Mouse (Mus musculus) erythroblast, embryonic 14.5 days (primary cell): ENCODE measurements around the gene Tdrd7. TPM values are rescaled to one million over a fixed set of nuclear protein-coding genes. Genes with fewer than 3 reads are reported as not detected.

Experiments used
- H3K27me3 ChIP-seq: 2 replicates; pipeline ENCODE4 v1.6.1; 2012; ENCODE audit warnings: inconsistent platforms; ENCODE audit not compliant: control insufficient read depth
- H3K36me3 ChIP-seq: 2 replicates; pipeline ENCODE4 v1.6.1; 2012; ENCODE audit warnings: mild to moderate bottlenecking, inconsistent platforms; ENCODE audit not compliant: control insufficient read depth
- H3K4me1 ChIP-seq: 2 replicates; pipeline ENCODE4 v1.6.1; 2012; ENCODE audit warnings: inconsistent platforms; ENCODE audit not compliant: control insufficient read depth
- H3K4me3 ChIP-seq: replicated peaks from 2 replicates; pipeline ENCODE3; 2012; ENCODE audit warnings: moderate library complexity, mild to moderate bottlenecking, inconsistent platforms
- H3K9me3 ChIP-seq: 2 replicates; pipeline ENCODE4 v1.6.1; 2012; ENCODE audit warnings: low read length, inconsistent platforms, mixed read lengths; ENCODE audit not compliant: control insufficient read depth
- GATA1 ChIP-seq: IDR thresholded peaks from 2 replicates; pipeline ENCODE4 v1.6.1; 2012; ENCODE audit warnings: low read length, inconsistent platforms, mixed read lengths
- TAL1 ChIP-seq: IDR thresholded peaks from 3 replicates; pipeline ENCODE4 v1.6.1; 2012; ENCODE audit warnings: low read length, inconsistent platforms, mixed read lengths
- polyA plus RNA-seq: library from polyadenylated mRNA; stranded (reverse); fragments of >175 nt; gene quantifications from 2 replicates; pipeline ENCODE4 v1.2.3, GENCODE M21; 2012

The Tdrd7 gene
- polyA plus RNA-seq, 1 experiment, result not detected

DNA sequence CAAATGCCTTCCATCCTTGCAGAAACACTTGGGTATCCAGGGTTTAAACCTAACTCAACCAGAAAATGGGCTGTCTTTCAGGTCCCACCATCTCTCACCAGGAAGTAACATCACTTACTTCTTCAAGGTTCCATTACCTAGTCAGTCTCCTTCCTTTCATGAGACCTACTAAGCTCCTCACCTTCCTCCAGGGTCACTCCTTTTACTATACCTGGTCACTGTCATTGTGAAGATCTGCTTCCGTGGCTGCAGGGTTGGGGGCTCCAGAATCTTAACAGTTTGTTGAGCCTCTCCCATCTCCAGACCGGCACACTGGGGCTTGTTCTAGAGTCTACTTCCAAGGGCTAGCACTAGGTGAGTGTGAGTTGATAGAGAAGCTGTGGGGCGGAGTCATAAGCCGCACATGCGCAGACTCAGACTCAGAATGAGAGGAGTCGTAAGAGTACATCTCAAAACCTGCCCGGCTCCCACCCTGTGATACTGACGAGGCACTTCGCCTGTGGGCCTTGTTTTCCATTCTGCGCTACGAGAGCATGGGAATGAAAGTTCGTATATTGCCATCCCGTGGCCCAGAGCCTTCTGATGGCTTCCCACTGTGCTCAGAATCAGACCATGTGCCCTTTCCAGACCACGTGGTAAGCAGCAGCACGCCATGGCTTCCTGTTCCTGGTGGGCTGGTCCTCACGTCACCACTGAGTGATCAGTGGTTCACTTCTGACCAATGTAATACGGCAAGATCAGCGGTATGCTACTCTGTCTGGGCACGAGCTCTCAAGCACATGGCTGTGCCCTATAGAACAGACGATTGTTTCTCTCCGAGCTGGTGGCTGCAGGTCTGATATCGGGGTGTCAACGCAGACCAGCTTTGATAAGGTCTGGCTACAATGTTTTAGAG is 11.9 kb upstream of the Tdrd7 start:
- TF ChIP-seq TAL1 (no peak), GATA1 (no peak)
- Histone ChIP-seq H3K9me3 (no peaks in the 10 kb centered on the region), H3K36me3 (no peaks in the 10 kb centered on the region), H3K4me1 (no peaks in the 10 kb centered on the region), H3K27me3 (no peaks in the 10 kb centered on the region), H3K4me3 (no peak overlapping the region)

DNA sequence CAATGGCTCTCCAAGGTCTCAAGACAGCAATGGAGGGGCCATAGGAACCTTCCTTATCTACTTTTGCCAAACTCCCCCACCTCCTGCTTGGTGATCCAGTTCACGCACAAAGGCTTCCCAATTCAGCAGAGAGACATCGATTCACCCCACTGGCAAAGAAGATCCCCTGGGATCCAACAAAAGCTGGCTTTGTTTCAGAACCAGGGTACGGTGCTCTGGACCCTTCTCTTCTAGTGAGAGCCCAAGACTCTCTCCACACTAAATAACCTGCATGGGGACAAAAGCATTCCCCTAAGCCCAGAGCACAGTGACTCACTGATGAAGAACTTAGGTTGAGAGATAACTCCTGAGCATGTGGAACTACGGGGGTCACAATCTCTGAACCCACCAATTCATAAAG is 9.9 kb upstream of the Tdrd7 start:
- TF ChIP-seq GATA1, result no peak
- Histone ChIP-seq H3K27me3 (no peaks in the 10 kb centered on the region), H3K9me3 (no peaks in the 10 kb centered on the region), H3K36me3 (no peaks in the 10 kb centered on the region), H3K4me1 (no peaks in the 10 kb centered on the region), H3K4me3 (no peak overlapping the region)

DNA sequence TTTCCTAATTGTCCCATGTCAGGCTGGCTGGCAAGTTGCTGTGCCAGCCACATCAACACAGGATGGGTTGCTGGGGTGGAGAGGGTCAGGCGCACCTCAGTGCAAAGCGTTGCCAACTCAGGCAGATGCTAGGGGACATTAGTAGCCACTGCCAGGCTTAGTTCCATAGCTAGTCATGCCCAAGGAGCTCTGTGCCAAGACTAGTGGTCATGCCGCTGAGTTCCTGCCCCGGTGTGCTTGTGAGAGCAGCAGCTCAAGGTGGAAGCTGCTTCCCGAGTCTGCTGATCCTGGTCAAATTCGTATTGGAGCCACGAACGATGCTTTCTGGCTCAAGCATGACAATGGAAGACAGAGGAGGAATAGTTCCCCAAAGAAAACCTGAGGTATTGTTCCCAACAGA is 9.0 kb upstream of the Tdrd7 start:
- Histone ChIP-seq H3K36me3 (no peaks in the 10 kb centered on the region), H3K4me3 (no peak overlapping the region), H3K4me1 (no peaks in the 10 kb centered on the region), H3K9me3 (no peaks in the 10 kb centered on the region), H3K27me3 (no peaks in the 10 kb centered on the region)
- TF ChIP-seq TAL1, result no peak

DNA sequence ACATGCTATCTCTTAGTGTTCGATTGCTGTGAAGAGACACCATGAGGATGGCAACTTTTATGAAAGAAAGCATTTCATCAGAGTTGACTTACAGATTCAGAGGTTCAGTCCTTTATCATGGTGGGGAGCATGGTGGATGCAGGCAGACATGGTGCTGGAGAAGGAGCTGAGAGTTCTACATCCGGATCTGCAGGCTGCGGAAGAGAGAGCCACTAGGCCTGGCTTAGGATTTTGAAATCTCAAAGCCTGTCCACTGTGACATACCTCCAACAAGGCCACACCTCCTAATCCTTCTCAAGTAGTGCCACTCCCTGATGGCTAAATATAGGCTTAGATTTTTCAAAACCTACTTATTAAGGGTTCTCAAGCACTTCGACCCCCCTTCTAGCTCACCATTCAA is 8.4 kb upstream of the Tdrd7 start:
- TF ChIP-seq GATA1, result no peak
- TF ChIP-seq TAL1, result no peak
- Histone ChIP-seq H3K36me3 (no peaks in the 10 kb centered on the region), H3K27me3 (no peaks in the 10 kb centered on the region), H3K9me3 (no peaks in the 10 kb centered on the region), H3K4me1 (no peaks in the 10 kb centered on the region), H3K4me3 (no peak overlapping the region)

DNA sequence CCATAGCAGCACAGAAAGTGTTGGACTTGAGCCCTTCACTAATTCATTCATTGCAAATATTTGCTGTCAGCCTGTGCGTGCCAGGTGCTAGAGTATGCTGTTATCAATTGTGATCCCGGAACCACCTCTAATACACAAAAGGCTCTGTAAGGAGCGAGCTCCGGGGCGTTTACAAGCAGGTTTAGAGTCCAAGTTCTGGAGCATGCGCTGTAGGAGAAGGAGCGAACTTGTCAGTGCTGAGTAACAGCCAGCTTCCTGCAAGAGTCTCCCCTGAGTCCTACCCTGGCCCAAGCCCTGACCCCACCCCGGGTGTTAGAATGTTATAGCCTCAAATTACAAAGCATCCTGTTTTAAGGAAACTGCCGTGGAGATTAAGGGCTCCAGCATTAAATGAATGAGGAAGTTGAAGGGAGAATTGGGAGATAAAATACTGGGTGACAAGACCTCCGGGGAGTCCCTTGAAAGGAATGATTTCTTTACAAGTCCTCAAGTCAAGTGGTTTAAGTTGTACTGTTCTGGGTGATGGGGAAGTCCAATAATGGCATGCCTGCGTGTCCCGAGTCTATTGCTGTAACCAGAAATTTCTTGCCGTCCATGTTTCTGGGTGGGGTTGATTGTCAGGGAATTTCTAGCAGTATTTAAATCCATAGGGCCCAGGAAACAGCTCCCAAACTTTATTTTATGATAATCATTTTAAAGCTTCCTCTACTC is 758 bp downstream of the Tdrd7 start:
- H3K4me3 ChIP-seq, result no peak overlapping the region
- TF ChIP-seq TAL1, result no peak
- TF ChIP-seq GATA1, result no peak
- H3K36me3 ChIP-seq, result no peaks in the 10 kb centered on the region
- no peaks in the 10 kb centered on the region for H3K4me1 ChIP-seq
- no peaks in the 10 kb centered on the region for H3K9me3 ChIP-seq
- peaks cover 26% of the 10 kb centered on the region for H3K27me3 ChIP-seq

DNA sequence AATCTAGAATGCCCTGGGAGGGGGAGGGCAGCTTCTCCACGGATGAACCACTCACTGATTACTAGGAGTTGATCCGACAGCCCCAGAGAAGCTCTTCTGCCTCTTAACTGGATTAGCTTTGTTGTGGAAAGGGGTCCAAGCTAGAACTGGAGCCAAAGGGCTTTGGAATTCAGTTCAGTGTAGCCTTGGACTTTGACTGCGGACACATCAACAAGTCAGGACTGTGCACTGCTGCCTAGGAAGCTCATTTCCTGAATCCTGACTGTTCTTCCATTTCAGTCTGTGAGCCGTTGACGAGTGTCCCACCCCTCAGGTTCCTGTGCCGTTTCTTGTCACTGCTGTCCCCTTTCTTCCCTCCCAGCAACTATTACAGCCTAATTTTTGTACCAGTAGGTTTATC is 1.6 kb downstream of the Tdrd7 start:
- Histone ChIP-seq H3K4me3 (no peak overlapping the region), H3K9me3 (no peaks in the 10 kb centered on the region), H3K4me1 (no peaks in the 10 kb centered on the region), H3K36me3 (no peaks in the 10 kb centered on the region), H3K27me3 (peaks cover 32% of the 10 kb centered on the region)
- TF ChIP-seq GATA1 (no peak), TAL1 (no peak)

DNA sequence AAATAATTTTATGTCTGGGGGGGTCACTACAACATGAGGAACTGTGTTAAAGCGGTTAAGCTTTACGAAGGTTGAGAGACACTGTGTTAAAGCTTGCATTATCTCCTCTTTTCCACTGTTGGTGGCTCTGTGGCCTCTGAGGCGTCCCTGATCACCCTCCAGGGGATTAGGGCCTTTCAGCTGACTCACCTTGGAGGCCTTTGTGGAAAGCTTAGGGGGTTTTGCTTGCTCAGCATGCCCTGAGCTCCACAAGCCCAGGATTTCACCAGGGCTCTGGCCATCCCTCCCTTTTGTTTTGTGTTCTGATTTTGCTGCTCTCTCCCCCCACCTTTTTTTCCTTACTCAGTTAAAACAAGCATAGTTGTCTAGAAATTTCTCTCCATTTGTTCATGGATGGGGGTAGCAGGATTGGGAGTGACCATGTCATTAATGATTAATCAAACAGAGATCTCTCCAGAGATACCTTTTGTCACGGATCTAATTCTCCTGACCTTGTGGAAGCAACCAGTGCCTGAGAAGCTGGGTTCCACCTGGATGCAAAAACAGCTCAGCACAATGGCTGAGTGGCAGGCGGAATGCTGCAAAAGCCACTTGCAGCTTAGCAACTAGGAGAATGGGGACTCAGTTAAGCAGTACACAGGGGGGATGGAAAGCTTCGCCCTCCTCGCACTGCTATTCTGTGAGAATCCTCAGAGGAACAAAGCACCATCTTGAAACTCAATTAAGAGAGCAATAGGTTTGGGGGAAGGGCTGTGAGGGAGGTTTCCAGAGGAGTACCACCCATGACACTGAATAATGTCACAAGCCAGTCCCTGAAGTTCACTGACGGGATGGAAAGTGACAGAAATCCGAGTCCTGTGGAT is 2.6 kb downstream of the Tdrd7 start:
- no peaks in the 10 kb centered on the region for H3K36me3 ChIP-seq
- H3K4me1 ChIP-seq, result peaks cover 10% of the 10 kb centered on the region
- TF ChIP-seq TAL1 (no peak), GATA1 (no peak)
- no peak overlapping the region for H3K4me3 ChIP-seq
- H3K9me3 ChIP-seq, result no peaks in the 10 kb centered on the region
- peaks cover 42% of the 10 kb centered on the region for H3K27me3 ChIP-seq

DNA sequence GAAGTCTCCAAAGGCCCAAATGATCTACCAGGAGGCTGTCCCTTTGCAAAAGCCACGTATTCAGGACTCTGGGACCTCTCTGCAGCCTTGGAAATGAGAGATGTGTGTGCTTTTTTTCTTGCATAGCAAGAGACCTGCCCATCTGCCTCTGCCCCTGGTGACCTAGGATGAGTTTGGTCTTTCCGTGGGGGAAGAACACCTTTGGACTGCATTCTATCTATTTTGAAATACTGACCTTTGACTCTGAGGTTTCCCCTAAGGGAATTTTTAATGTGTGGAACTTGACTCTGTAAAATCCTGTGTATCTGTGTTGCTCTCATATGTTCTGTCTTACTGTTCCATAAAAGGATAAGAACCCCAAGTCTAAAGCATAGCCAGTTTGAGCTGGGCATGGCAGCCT is 3.9 kb downstream of the Tdrd7 start:
- Histone ChIP-seq H3K9me3 (no peaks in the 10 kb centered on the region), H3K27me3 (peaks cover 55% of the 10 kb centered on the region), H3K36me3 (no peaks in the 10 kb centered on the region), H3K4me1 (peaks cover 14% of the 10 kb centered on the region), H3K4me3 (no peak overlapping the region)
- TF ChIP-seq GATA1 (no peak), TAL1 (no peak)

DNA sequence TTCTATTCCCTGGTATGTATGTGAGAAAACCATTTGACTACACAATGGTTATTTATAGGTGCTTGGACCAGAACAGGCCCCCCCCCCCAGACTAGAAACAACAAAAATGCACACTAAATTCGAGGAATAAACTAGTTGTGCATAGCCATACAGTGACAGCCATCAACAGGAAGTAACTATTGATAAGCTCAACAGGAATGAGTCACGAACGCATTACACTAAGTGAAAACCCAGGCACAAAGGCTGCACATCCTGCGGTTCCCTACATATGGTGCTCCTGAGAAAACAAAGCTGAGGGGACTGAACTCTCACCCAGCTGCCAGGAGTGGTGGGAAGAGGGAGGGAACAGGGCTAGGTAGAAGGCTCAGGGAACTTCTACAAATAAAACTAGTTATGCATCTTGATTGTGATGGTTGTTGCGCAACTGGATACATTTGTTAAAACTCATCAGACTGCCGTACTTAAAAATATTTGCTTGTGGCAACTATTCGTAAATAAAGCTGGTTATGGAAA is 5.0 kb downstream of the Tdrd7 start:
- Histone ChIP-seq H3K27me3 (peaks cover 66% of the 10 kb centered on the region), H3K36me3 (no peaks in the 10 kb centered on the region), H3K4me1 (peaks cover 14% of the 10 kb centered on the region), H3K4me3 (no peak overlapping the region), H3K9me3 (no peaks in the 10 kb centered on the region)
- no peak for TF ChIP-seq GATA1
- no peak for TF ChIP-seq TAL1
